Mouse (Mus musculus): Measurements from ENCODE around the gene Glyatl3. TPM values are rescaled to one million over a fixed set of nuclear protein-coding genes. Genes with fewer than 3 reads are reported as not detected.

The Glyatl3 gene
- polyA plus RNA-seq (2014; fragmentation: Nextera tagmentation; extraction: Ambion mirVana): not detected in 2 replicates

- 87% methylated on average over 2 of the region's 2 CpGs for WGBS
These were observed at the start of gene Glyatl3 for GRCm38 (mm10) chr17:40914250-40914649. Gene Glyatl3 (minus strand): TSS chr17:40914350.

DNA sequence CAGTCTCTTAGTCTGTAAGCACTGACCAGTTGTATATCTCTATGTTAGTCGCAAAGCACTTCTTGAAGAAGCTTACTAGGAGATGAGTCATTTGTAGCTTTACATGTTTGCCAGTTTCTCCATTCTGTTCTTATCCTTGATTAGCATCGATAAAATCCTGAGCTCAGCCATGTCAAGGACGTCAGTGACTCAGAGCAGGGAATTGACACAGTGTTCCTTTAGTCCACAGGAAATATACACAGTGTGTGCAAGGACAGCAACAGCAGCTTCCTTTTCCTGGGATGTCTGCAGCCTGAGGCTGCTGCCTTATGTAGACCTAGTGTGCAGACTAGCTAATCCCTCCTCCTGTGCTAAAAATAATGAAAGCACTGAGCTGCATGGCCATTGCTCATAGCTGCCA, 34.4 kb upstream of the Glyatl3 start:
- no peak overlapping the region for H3K9ac ChIP-seq (ENCODE audit: low read depth, low read length)
- H3K27me3 ChIP-seq (replicated peaks; ENCODE audit: control insufficient read depth, insufficient read depth, low read length): no peaks in the 10 kb centered on the region
- H3K9me3 ChIP-seq (ENCODE audit: control insufficient read depth, low read length): no peaks in the 10 kb centered on the region
- peaks cover 8% of the 10 kb centered on the region; the same call in 1 of the 2 replicates for H3K36me3 ChIP-seq (ENCODE audit: control insufficient read depth, insufficient read depth, low read length)
- no peak; the same call in 1 of the 2 replicates for ATAC-seq (replicated peaks; ENCODE audit: low FRiP score)
- H3K4me2 ChIP-seq: no peak overlapping the region
- no peak for DNase-seq (ENCODE audit: low spot score)
- H3K4me3 ChIP-seq (ENCODE audit: low read depth, low read length): no peak overlapping the region
- 69% methylated on average over 3 of the region's 3 CpGs for WGBS
- no peaks in the 10 kb centered on the region for H3K4me1 ChIP-seq (replicated peaks; ENCODE audit: control insufficient read depth, insufficient read depth, low read length)
- H3K27ac ChIP-seq (ENCODE audit: low read depth, low read length): no peak overlapping the region

More at GRCm38 (mm10) chr17:40914250-40914649, at the start of gene Glyatl3:
- Histone ChIP-seq H3K4me3 (ENCODE audit: low read depth, low read length) (no peak within 1 kb of the TSS), H3K36me3 (ENCODE audit: control insufficient read depth, insufficient read depth, low read length) (no peaks in the 10 kb centered on the region), H3K27me3 (replicated peaks; ENCODE audit: control insufficient read depth, insufficient read depth, low read length) (no peaks in the 10 kb centered on the region), H3K9me3 (ENCODE audit: control insufficient read depth, low read length) (no peaks in the 10 kb centered on the region), H3K4me1 (replicated peaks; ENCODE audit: control insufficient read depth, insufficient read depth, low read length) (no peaks in the 10 kb centered on the region), H3K4me2 (no peak within 1 kb of the TSS), H3K9ac (ENCODE audit: low read depth, low read length) (no peak within 1 kb of the TSS), H3K27ac (ENCODE audit: low read depth, low read length) (no peak within 1 kb of the TSS)
- DNase-seq (ENCODE audit: low spot score): no peak
- ATAC-seq (replicated peaks; ENCODE audit: low FRiP score): no peak

DNA sequence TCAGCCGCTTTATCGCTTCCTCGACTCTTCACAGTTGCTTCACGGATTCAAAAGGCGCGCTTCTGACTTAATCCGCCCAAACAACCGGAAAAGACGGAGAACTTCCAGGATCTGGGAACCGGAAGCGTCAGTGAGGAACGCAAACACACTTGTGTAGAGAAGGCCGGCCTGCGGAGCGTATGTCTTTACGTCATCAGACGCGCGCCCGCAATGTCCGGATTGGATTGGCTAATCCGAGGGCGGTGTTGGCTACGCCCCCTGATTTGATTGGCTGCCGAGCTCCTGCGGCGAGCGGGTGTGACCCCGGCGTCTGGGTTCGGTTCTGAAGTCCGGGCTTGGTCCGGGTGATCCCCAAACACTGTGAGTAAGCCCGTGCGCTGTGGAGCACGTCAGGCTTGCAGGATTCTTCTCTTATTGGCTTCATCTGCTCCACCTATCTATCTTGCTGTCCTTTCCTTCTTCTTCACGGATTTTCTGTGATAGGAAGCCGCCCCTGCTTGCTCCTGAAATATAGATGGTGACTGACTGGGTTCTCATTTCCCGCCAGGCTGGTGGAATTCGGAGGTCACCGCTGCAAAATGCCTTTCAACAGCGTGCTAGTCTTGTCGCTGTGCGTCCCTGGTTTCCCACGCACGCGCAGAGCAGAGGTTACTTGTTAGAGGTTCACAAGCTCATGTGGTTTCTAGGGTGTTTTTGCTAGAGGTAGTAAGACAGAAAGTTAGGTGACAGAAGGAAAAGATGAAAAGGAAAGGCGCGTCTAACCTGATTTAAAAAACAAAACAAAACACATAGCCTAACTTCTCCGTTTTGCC, 20.5 kb upstream of the Glyatl3 start, which contains the start of the genes Mut and Cenpq:
Gene Mut (plus strand): TSS at position 266 of the 812 bp plus-strand sequence.
Gene Cenpq (minus strand): TSS at position 628 of the 812 bp plus-strand sequence.
- DNase-seq (ENCODE audit: low spot score) (peak; percentile 93), ATAC-seq (replicated peaks; ENCODE audit: low FRiP score) (peak; percentile 99)
- peak within 1 kb of the TSS; percentile 81 for H3K4me3 ChIP-seq (ENCODE audit: low read depth, low read length)
- H3K27me3 ChIP-seq (replicated peaks; ENCODE audit: control insufficient read depth, insufficient read depth, low read length): no peaks in the 10 kb centered on the region
- H3K9ac ChIP-seq (ENCODE audit: low read depth, low read length): peak within 1 kb of the TSS; percentile 87
- H3K27ac ChIP-seq (ENCODE audit: low read depth, low read length): peak within 1 kb of the TSS; percentile 95
- WGBS: under 1% methylated on average over 50 of the region's 50 CpGs
- H3K4me1 ChIP-seq (replicated peaks; ENCODE audit: control insufficient read depth, insufficient read depth, low read length): no peaks in the 10 kb centered on the region
- peak within 1 kb of the TSS; percentile 76 for H3K4me2 ChIP-seq
- no peaks in the 10 kb centered on the region for H3K9me3 ChIP-seq (ENCODE audit: control insufficient read depth, low read length)
- peaks cover 2% of the 10 kb centered on the region; the same call in 1 of the 2 replicates for H3K36me3 ChIP-seq (ENCODE audit: control insufficient read depth, insufficient read depth, low read length)

- DNase-seq (ENCODE audit: low spot score) (no peak), ATAC-seq (replicated peaks; ENCODE audit: low FRiP score) (peak; percentile 58)
- no peaks in the 10 kb centered on the region for H3K9me3 ChIP-seq (ENCODE audit: control insufficient read depth, low read length)
- WGBS: 0% methylated on average over 14 of the region's 14 CpGs
- peaks cover 2% of the 10 kb centered on the region; the same call in 1 of the 2 replicates for H3K36me3 ChIP-seq (ENCODE audit: control insufficient read depth, insufficient read depth, low read length)
- peak overlapping the region; percentile 87 for H3K9ac ChIP-seq (ENCODE audit: low read depth, low read length)
- H3K27me3 ChIP-seq (replicated peaks; ENCODE audit: control insufficient read depth, insufficient read depth, low read length): no peaks in the 10 kb centered on the region
- H3K4me3 ChIP-seq (ENCODE audit: low read depth, low read length): peak overlapping the region; percentile 81
- H3K27ac ChIP-seq (ENCODE audit: low read depth, low read length): peak overlapping the region; percentile 95
- peak overlapping the region; percentile 76 for H3K4me2 ChIP-seq
- H3K4me1 ChIP-seq (replicated peaks; ENCODE audit: control insufficient read depth, insufficient read depth, low read length): no peaks in the 10 kb centered on the region
These were observed 19.8 kb upstream of the Glyatl3 start for GRCm38 (mm10) chr17:40933985-40934384.

DNA sequence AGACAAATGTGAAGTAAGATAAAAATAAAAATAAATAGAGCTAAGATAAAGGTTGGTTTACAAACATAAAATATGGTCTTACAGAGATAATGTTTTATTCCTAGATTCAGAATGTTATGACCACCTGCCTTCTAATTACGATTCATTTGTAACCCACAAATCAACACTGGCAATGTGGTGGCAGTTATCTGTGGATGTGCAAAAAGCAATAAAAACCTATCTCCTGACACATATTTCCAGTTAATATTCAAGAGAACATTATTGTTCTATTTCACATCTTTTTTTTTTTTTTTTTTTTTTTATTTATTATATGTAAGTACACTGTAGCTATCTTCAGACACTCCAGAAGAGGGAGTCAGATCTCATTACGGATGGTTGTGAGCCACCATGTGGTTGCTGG, 1.3 kb upstream of the Glyatl3 start:
- DNase-seq (ENCODE audit: low spot score) (no peak), ATAC-seq (replicated peaks; ENCODE audit: low FRiP score) (no peak)
- no peak overlapping the region for H3K9ac ChIP-seq (ENCODE audit: low read depth, low read length)
- H3K4me1 ChIP-seq (replicated peaks; ENCODE audit: control insufficient read depth, insufficient read depth, low read length): no peaks in the 10 kb centered on the region
- no peak overlapping the region for H3K27ac ChIP-seq (ENCODE audit: low read depth, low read length)
- no peak overlapping the region for H3K4me2 ChIP-seq
- no peaks in the 10 kb centered on the region for H3K36me3 ChIP-seq (ENCODE audit: control insufficient read depth, insufficient read depth, low read length)
- H3K27me3 ChIP-seq (replicated peaks; ENCODE audit: control insufficient read depth, insufficient read depth, low read length): no peaks in the 10 kb centered on the region
- no peaks in the 10 kb centered on the region for H3K9me3 ChIP-seq (ENCODE audit: control insufficient read depth, low read length)
- WGBS: 86% methylated on average over 1 of the region's 2 CpGs
- no peak overlapping the region for H3K4me3 ChIP-seq (ENCODE audit: low read depth, low read length)

- DNase-seq (ENCODE audit: low spot score) (no peak), ATAC-seq (replicated peaks; ENCODE audit: low FRiP score) (no peak)
- no peaks in the 10 kb centered on the region for H3K27me3 ChIP-seq (replicated peaks; ENCODE audit: control insufficient read depth, insufficient read depth, low read length)
- H3K9ac ChIP-seq (ENCODE audit: low read depth, low read length): no peak overlapping the region
- no peaks in the 10 kb centered on the region for H3K36me3 ChIP-seq (ENCODE audit: control insufficient read depth, insufficient read depth, low read length)
- peak overlapping the region; percentile 43 for H3K4me2 ChIP-seq
- no peaks in the 10 kb centered on the region for H3K9me3 ChIP-seq (ENCODE audit: control insufficient read depth, low read length)
- WGBS: 11% methylated on average over 13 of the region's 14 CpGs
- no peak overlapping the region for H3K27ac ChIP-seq (ENCODE audit: low read depth, low read length)
- no peak overlapping the region for H3K4me3 ChIP-seq (ENCODE audit: low read depth, low read length)
- H3K4me1 ChIP-seq (replicated peaks; ENCODE audit: control insufficient read depth, insufficient read depth, low read length): peaks cover 11% of the 10 kb centered on the region
These were observed 9.4 kb downstream of the Glyatl3 start for GRCm38 (mm10) chr17:40904721-40905154.

- ATAC-seq (replicated peaks; ENCODE audit: low FRiP score) (no peak), DNase-seq (ENCODE audit: low spot score) (no peak)
These were observed 10.0 kb downstream of the Glyatl3 start for GRCm38 (mm10) chr17:40904056-40904597.

GRCm38 (mm10) chr17:40903345-40903744, 10.8 kb downstream of the Glyatl3 start:
- H3K9me3 ChIP-seq (ENCODE audit: control insufficient read depth, low read length): no peaks in the 10 kb centered on the region
- 30% methylated on average over 4 of the region's 4 CpGs for WGBS
- H3K27me3 ChIP-seq (replicated peaks; ENCODE audit: control insufficient read depth, insufficient read depth, low read length): no peaks in the 10 kb centered on the region
- no peak overlapping the region for H3K4me2 ChIP-seq
- no peaks in the 10 kb centered on the region for H3K36me3 ChIP-seq (ENCODE audit: control insufficient read depth, insufficient read depth, low read length)
- DNase-seq (ENCODE audit: low spot score) (no peak), ATAC-seq (replicated peaks; ENCODE audit: low FRiP score) (peak; percentile 39; the same call in 1 of the 2 replicates)
- H3K4me1 ChIP-seq (replicated peaks; ENCODE audit: control insufficient read depth, insufficient read depth, low read length): peaks cover 12% of the 10 kb centered on the region
- no peak overlapping the region for H3K9ac ChIP-seq (ENCODE audit: low read depth, low read length)
- H3K4me3 ChIP-seq (ENCODE audit: low read depth, low read length): no peak overlapping the region
- no peak overlapping the region for H3K27ac ChIP-seq (ENCODE audit: low read depth, low read length)

More at GRCm38 (mm10) chr17:40904056-40904597, 10.0 kb downstream of the Glyatl3 start:
- Histone ChIP-seq H3K4me1 (replicated peaks; ENCODE audit: control insufficient read depth, insufficient read depth, low read length) (peaks cover 12% of the 10 kb centered on the region), H3K9ac (ENCODE audit: low read depth, low read length) (no peak overlapping the region), H3K27ac (ENCODE audit: low read depth, low read length) (no peak overlapping the region), H3K36me3 (ENCODE audit: control insufficient read depth, insufficient read depth, low read length) (no peaks in the 10 kb centered on the region), H3K27me3 (replicated peaks; ENCODE audit: control insufficient read depth, insufficient read depth, low read length) (no peaks in the 10 kb centered on the region), H3K9me3 (ENCODE audit: control insufficient read depth, low read length) (no peaks in the 10 kb centered on the region), H3K4me2 (peak overlapping the region; percentile 43; the same call in 1 of the 2 replicates), H3K4me3 (ENCODE audit: low read depth, low read length) (no peak overlapping the region)
- WGBS: 14% methylated on average over 11 of the region's 11 CpGs
